Mouse (Mus musculus): Measurements from ENCODE around the gene Paqr9. TPM values are rescaled to one million over a fixed set of nuclear protein-coding genes. Genes with fewer than 3 reads are reported as not detected.
"Not testable (repeated sequence)": the region's sequence is repeated elsewhere in the genome, so short reads cannot be mapped to it uniquely, and the experiment has no call there.

The Paqr9 gene
- polyA plus RNA-seq (2015; fragmentation: Nextera tagmentation; extraction: Ambion mirVana) = 1.8 and 1.9 TPM in 2 replicates

GRCm38 (mm10) chr9:95559059-95559935, at the start of gene Paqr9:
Gene Paqr9 (plus strand): TSS chr9:95559657.
- ATAC-seq = peak; percentile 72
- peak within 1 kb of the TSS; percentile 74 for H3K9ac ChIP-seq (replicated peaks)
- H3K4me2 ChIP-seq (replicated peaks) = peak within 1 kb of the TSS; percentile 89
- no peaks in the 10 kb centered on the region for H3K9me3 ChIP-seq
- H3K27me3 ChIP-seq = peaks cover 65% of the 10 kb centered on the region
- H3K27ac ChIP-seq = peak within 1 kb of the TSS; percentile 74
- peaks cover 26% of the 10 kb centered on the region for H3K4me1 ChIP-seq (replicated peaks)
- peak within 1 kb of the TSS; percentile 69 for H3K4me3 ChIP-seq (replicated peaks)
- H3K36me3 ChIP-seq = no peaks in the 10 kb centered on the region
- under 1% methylated on average over 41 of the region's 118 CpGs for WGBS

GRCm38 (mm10) chr9:95510693-95511404, 48.6 kb upstream of the Paqr9 start:
- peak overlapping the region; percentile 91 for H3K4me3 ChIP-seq (replicated peaks)
- peaks cover 18% of the 10 kb centered on the region for H3K4me1 ChIP-seq (replicated peaks)
- no peaks in the 10 kb centered on the region for H3K9me3 ChIP-seq
- H3K27me3 ChIP-seq = no peaks in the 10 kb centered on the region
- no peaks in the 10 kb centered on the region for H3K36me3 ChIP-seq
- peak overlapping the region; percentile 90 for H3K9ac ChIP-seq (replicated peaks)
- WGBS = 9% methylated on average over 21 of the region's 21 CpGs
- ATAC-seq = no peak
- H3K4me2 ChIP-seq (replicated peaks) = peak overlapping the region; percentile 87
- H3K27ac ChIP-seq = peak overlapping the region; percentile 83; the same call in 1 of the 2 replicates

GRCm38 (mm10) chr9:95511472-95512330, 47.8 kb upstream of the Paqr9 start, which contains the start of gene U2surp:
Gene U2surp (minus strand): TSS chr9:95511996.
- peak; percentile 94 for ATAC-seq
- Histone ChIP-seq H3K4me3 (replicated peaks) (peak within 1 kb of the TSS; percentile 91), H3K27ac (peak within 1 kb of the TSS; percentile 83), H3K9me3 (no peaks in the 10 kb centered on the region), H3K4me1 (replicated peaks) (peaks cover 18% of the 10 kb centered on the region), H3K4me2 (replicated peaks) (peak within 1 kb of the TSS; percentile 87), H3K36me3 (no peaks in the 10 kb centered on the region), H3K9ac (replicated peaks) (peak within 1 kb of the TSS; percentile 90), H3K27me3 (no peaks in the 10 kb centered on the region)
- WGBS = under 1% methylated on average over 74 of the region's 74 CpGs

GRCm38 (mm10) chr9:95512331-95513030, 47.0 kb upstream of the Paqr9 start:
- peak overlapping the region; percentile 68 for H3K27ac ChIP-seq
- H3K36me3 ChIP-seq = no peaks in the 10 kb centered on the region
- no peaks in the 10 kb centered on the region for H3K27me3 ChIP-seq
- H3K4me2 ChIP-seq (replicated peaks) = peak overlapping the region; percentile 87
- 23% methylated on average over 15 of the region's 15 CpGs for WGBS
- H3K4me1 ChIP-seq (replicated peaks) = peaks cover 18% of the 10 kb centered on the region
- peak overlapping the region; percentile 91 for H3K4me3 ChIP-seq (replicated peaks)
- ATAC-seq = peak; percentile 73
- no peaks in the 10 kb centered on the region for H3K9me3 ChIP-seq
- H3K9ac ChIP-seq (replicated peaks) = peak overlapping the region; percentile 56

GRCm38 (mm10) chr9:95513776-95514175, 45.7 kb upstream of the Paqr9 start:
- Histone ChIP-seq H3K9ac (replicated peaks) (no peak overlapping the region), H3K36me3 (no peaks in the 10 kb centered on the region), H3K9me3 (no peaks in the 10 kb centered on the region), H3K4me2 (replicated peaks) (no peak overlapping the region), H3K4me3 (replicated peaks) (no peak overlapping the region), H3K27ac (no peak overlapping the region), H3K4me1 (replicated peaks) (peaks cover 18% of the 10 kb centered on the region), H3K27me3 (no peaks in the 10 kb centered on the region)
- WGBS = 95% methylated on average over 2 of the region's 2 CpGs
- no peak for ATAC-seq

- not testable (repeated sequence) for H3K9me3 ChIP-seq; H3K4me3 ChIP-seq (replicated peaks); H3K27me3 ChIP-seq; H3K4me2 ChIP-seq (replicated peaks); H3K9ac ChIP-seq (replicated peaks); H3K36me3 ChIP-seq; ATAC-seq; H3K27ac ChIP-seq
- H3K4me1 ChIP-seq (replicated peaks) = peaks cover 18% of the 10 kb centered on the region
- 92% methylated on average over 3 of the region's 3 CpGs for WGBS
Observed at GRCm38 (mm10) chr9:95514361-95514760, 45.1 kb upstream of the Paqr9 start.

GRCm38 (mm10) chr9:95520563-95520962, 38.9 kb upstream of the Paqr9 start:
- Histone ChIP-seq H3K4me2 (replicated peaks) (no peak overlapping the region), H3K9ac (replicated peaks) (no peak overlapping the region), H3K27ac (no peak overlapping the region), H3K4me3 (replicated peaks) (no peak overlapping the region), H3K9me3 (no peaks in the 10 kb centered on the region), H3K4me1 (replicated peaks) (no peaks in the 10 kb centered on the region), H3K27me3 (no peaks in the 10 kb centered on the region), H3K36me3 (no peaks in the 10 kb centered on the region)
- ATAC-seq = no peak
- 86% methylated on average over 5 of the region's 5 CpGs for WGBS

GRCm38 (mm10) chr9:95521031-95521430, 38.4 kb upstream of the Paqr9 start:
- H3K27me3 ChIP-seq = no peaks in the 10 kb centered on the region
- no peak overlapping the region for H3K4me2 ChIP-seq (replicated peaks)
- no peak overlapping the region for H3K9ac ChIP-seq (replicated peaks)
- H3K4me1 ChIP-seq (replicated peaks) = no peaks in the 10 kb centered on the region
- H3K36me3 ChIP-seq = no peaks in the 10 kb centered on the region
- H3K4me3 ChIP-seq (replicated peaks) = no peak overlapping the region
- no peak overlapping the region for H3K27ac ChIP-seq
- WGBS = 92% methylated on average over 8 of the region's 8 CpGs
- ATAC-seq = no peak
- H3K9me3 ChIP-seq = no peaks in the 10 kb centered on the region

- Histone ChIP-seq H3K9me3 (no peaks in the 10 kb centered on the region), H3K36me3 (no peaks in the 10 kb centered on the region), H3K27me3 (no peaks in the 10 kb centered on the region), H3K4me2 (replicated peaks) (no peak overlapping the region), H3K27ac (no peak overlapping the region), H3K4me3 (replicated peaks) (no peak overlapping the region), H3K4me1 (replicated peaks) (no peaks in the 10 kb centered on the region), H3K9ac (replicated peaks) (no peak overlapping the region)
- 60% methylated on average over 10 of the region's 10 CpGs for WGBS
- ATAC-seq = no peak
Observed at GRCm38 (mm10) chr9:95521566-95521965, 37.9 kb upstream of the Paqr9 start.

- H3K4me1 ChIP-seq (replicated peaks) = no peaks in the 10 kb centered on the region
- 82% methylated on average over 2 of the region's 2 CpGs for WGBS
- H3K4me2 ChIP-seq (replicated peaks) = no peak overlapping the region
- H3K9ac ChIP-seq (replicated peaks) = no peak overlapping the region
- no peak overlapping the region for H3K4me3 ChIP-seq (replicated peaks)
- no peak overlapping the region for H3K27ac ChIP-seq
- H3K36me3 ChIP-seq = no peaks in the 10 kb centered on the region
- H3K27me3 ChIP-seq = no peaks in the 10 kb centered on the region
- no peaks in the 10 kb centered on the region for H3K9me3 ChIP-seq
- no peak for ATAC-seq
Observed at GRCm38 (mm10) chr9:95522561-95522960, 36.9 kb upstream of the Paqr9 start.

- H3K27me3 ChIP-seq = no peaks in the 10 kb centered on the region
- no peaks in the 10 kb centered on the region for H3K9me3 ChIP-seq
- no peak overlapping the region for H3K9ac ChIP-seq (replicated peaks)
- H3K36me3 ChIP-seq = no peaks in the 10 kb centered on the region
- no peaks in the 10 kb centered on the region for H3K4me1 ChIP-seq (replicated peaks)
- WGBS = 82% methylated on average over 6 of the region's 6 CpGs
- ATAC-seq = no peak
- H3K4me2 ChIP-seq (replicated peaks) = no peak overlapping the region
- H3K4me3 ChIP-seq (replicated peaks) = no peak overlapping the region
- no peak overlapping the region for H3K27ac ChIP-seq
Observed at GRCm38 (mm10) chr9:95525376-95525775, 34.1 kb upstream of the Paqr9 start.
